Mouse (Mus musculus) forebrain, embryonic 13.5 days (tissue): ENCODE measurements around the gene Lrp1. TPM values are rescaled to one million over a fixed set of nuclear protein-coding genes. Genes with fewer than 3 reads are reported as not detected.

Experiments used
- ATAC-seq: fragments of 200-750 bp; cut with Nextera tagmentation; 2 replicates; pipeline ENCODE4 v1.8.0; 2017
- H3K27ac ChIP-seq: fragments of 300-500 bp; sonication (generic); 2 replicates; pipeline ENCODE4 v1.5.1; 2015; ENCODE audit warnings: inconsistent platforms, mild to moderate bottlenecking, moderate library complexity
- H3K27me3 ChIP-seq: fragments of 300-500 bp; sonication (generic); 2 replicates; pipeline ENCODE4 v1.6.1; 2015; ENCODE audit warnings: mild to moderate bottlenecking, inconsistent platforms
- H3K36me3 ChIP-seq: fragments of 300-500 bp; sonication (generic); 2 replicates; pipeline ENCODE4 v1.6.1; 2015; ENCODE audit warnings: mild to moderate bottlenecking, inconsistent platforms; ENCODE audit not compliant: poor library complexity, severe bottlenecking
- H3K4me1 ChIP-seq: fragments of 300-500 bp; sonication (generic); 2 replicates; pipeline ENCODE4 v1.6.1; 2015; ENCODE audit warnings: inconsistent platforms
- H3K4me2 ChIP-seq: fragments of 300-500 bp; sonication (generic); 2 replicates; pipeline ENCODE4 v1.6.1; 2015; ENCODE audit warnings: inconsistent platforms, mild to moderate bottlenecking, moderate library complexity
- H3K4me3 ChIP-seq: fragments of 300-500 bp; sonication (generic); 2 replicates; pipeline ENCODE4 v1.5.1; 2015; ENCODE audit warnings: mild to moderate bottlenecking, inconsistent platforms
- H3K9ac ChIP-seq: fragments of 300-500 bp; sonication (generic); 2 replicates; pipeline ENCODE4 v1.6.1; 2015; ENCODE audit warnings: mild to moderate bottlenecking, inconsistent platforms
- H3K9me3 ChIP-seq: fragments of 300-500 bp; sonication (generic); replicated peaks from 2 replicates; pipeline ENCODE4 v1.6.1; 2016; ENCODE audit warnings: inconsistent platforms
- WGBS: fragments of 180-500 bp; shearing (Covaris S2); methylation state at CpG from one replicate; pipeline ENCODE4 v1.1.7; 2015; 5-methylcytosine and 5-hydroxymethylcytosine counted together
- polyA plus RNA-seq: library from polyadenylated mRNA; unstranded; fragments of >200 nt; fragmentation: Nextera tagmentation; extraction: Ambion mirVana; gene quantifications from 2 replicates; pipeline ENCODE4 v1.2.1, GENCODE M21; 2015

The Lrp1 gene
- polyA plus RNA-seq, 1 experiment from 2014 or later, result 65.1 TPM

DNA sequence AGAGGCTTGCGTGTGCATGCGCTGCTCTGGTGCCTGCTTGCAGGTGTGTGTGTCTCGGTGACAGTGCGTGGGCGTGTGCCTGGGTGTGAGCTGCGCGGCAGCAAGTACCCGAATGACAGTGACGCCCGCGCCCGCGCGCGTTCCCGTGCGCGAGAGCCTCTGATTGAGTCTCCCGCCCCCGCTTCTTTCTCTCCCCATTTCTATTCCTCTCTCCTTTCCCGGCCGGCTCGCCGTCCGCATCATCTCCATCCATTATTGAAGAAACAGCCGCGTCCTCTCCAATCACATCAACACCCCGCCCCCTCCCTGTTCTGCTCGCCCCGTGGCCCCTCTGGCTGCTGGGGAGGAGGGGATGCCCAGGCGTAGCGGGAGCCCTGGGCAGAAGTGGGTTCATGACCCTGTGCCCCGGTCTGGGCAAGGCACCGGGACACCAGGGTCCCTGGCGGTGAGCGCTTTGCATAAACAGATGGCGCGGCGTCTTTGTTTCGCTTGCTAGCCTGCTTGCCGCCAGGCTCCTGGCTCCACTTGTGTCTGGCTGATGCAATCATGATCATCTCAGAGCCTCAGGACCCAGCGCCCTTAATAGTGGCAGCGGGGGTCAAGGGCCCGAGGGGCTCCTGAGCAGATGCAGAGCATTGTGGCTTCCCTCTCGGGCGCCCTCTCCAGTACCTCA lies 109.2 kb downstream of the Lrp1 start:
- Histone ChIP-seq H3K4me3 (peak overlapping the region; percentile 45), H3K9me3 (no peaks in the 10 kb centered on the region), H3K4me1 (peaks cover 86% of the 10 kb centered on the region), H3K4me2 (peak overlapping the region; percentile 89), H3K27me3 (peaks cover 45% of the 10 kb centered on the region), H3K36me3 (no peaks in the 10 kb centered on the region), H3K27ac (peak overlapping the region; percentile 98), H3K9ac (peak overlapping the region; percentile 77)
- WGBS, result 0% methylated on average over 30 of the region's 46 CpGs
- no peak for ATAC-seq

DNA sequence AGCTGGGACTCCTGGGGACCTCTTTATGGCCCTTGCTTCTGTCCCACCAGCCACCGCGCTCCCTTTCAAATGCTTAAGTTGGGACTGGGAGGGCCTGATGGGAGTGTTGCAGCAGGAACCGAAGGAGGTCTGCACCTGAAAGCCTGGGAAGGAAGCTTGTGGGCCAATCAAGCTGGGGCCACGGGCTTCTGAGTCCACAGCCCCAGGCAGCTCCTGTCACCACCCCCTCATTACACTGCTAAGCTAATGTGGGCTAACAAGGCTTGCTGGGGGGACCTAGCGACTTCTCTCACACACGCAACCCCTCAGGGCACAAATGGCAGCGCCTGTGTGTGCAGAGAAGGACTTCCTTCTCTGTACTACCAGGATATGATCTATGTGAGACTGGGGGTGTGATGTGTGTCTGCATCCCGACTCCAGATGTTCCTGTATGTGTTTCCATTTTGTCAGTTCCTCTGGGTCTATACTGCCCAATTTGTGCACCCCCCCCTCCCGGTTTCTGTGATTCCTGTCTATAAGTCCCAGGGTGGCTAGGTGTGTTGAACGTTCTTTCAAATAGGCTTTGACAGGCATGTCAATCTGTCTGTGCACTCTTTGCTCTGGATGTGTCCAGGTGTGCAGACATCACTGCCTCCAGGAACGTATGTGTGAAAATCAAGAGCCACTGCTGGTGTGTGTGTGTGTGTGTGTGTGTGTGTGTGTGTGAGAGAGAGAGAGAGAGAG lies 109.9 kb downstream of the Lrp1 start:
- Histone ChIP-seq H3K4me1 (peaks cover 79% of the 10 kb centered on the region), H3K36me3 (no peaks in the 10 kb centered on the region), H3K9me3 (no peaks in the 10 kb centered on the region), H3K27me3 (peaks cover 39% of the 10 kb centered on the region), H3K4me2 (peak overlapping the region; percentile 89), H3K9ac (peak overlapping the region; percentile 77), H3K4me3 (peak overlapping the region; percentile 45), H3K27ac (peak overlapping the region; percentile 98)
- no peak for ATAC-seq
- 4% methylated on average over 11 of the region's 11 CpGs for WGBS

DNA sequence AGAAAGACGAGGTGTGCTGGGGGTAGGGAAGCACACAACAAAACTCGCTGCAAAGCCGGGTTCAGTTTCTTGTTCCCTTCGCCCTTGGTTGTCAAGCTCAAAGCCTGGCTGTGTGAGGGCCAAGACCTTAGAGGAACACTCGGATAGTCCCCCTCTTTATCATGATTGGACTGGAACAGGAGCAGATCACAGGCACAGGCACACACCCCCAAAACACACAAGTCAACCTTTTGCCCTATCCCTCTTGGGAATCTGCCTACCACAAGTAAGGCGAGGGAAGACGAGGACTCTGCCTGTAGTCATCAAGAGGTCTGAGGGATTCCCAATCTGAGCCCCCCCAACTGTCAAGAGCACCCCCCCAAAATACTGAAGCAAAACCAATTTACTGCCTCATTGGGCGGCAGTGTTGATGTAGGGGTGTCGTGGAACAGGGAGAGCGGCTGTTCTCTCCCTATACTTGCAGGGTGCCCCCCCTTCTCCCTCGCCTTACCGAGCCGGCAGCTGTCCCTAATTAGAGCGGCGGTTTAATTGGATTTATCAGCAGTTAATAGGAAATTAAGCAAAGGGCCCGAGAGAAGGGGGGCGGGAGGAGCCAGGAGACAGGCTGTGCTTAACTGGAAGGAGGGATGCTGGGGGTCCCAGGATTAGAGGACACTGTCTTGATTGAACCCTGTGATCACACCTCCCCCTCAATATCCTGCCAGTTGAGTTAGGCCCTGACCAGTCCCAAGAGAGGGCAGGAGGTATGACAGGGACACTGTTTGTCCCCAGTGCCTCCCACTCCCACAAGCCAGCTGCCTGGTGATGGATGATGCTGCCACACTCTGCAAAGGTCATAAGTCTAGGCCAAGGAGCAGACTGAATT lies 110.9 kb downstream of the Lrp1 start:
- Histone ChIP-seq H3K27me3 (peaks cover 29% of the 10 kb centered on the region), H3K36me3 (no peaks in the 10 kb centered on the region), H3K9ac (peak overlapping the region; percentile 59), H3K4me3 (peak overlapping the region; percentile 38), H3K4me1 (peaks cover 69% of the 10 kb centered on the region), H3K27ac (peak overlapping the region; percentile 98), H3K4me2 (peak overlapping the region; percentile 89), H3K9me3 (no peaks in the 10 kb centered on the region)
- ATAC-seq, result peak; percentile 28
- WGBS, result under 1% methylated on average over 17 of the region's 17 CpGs

DNA sequence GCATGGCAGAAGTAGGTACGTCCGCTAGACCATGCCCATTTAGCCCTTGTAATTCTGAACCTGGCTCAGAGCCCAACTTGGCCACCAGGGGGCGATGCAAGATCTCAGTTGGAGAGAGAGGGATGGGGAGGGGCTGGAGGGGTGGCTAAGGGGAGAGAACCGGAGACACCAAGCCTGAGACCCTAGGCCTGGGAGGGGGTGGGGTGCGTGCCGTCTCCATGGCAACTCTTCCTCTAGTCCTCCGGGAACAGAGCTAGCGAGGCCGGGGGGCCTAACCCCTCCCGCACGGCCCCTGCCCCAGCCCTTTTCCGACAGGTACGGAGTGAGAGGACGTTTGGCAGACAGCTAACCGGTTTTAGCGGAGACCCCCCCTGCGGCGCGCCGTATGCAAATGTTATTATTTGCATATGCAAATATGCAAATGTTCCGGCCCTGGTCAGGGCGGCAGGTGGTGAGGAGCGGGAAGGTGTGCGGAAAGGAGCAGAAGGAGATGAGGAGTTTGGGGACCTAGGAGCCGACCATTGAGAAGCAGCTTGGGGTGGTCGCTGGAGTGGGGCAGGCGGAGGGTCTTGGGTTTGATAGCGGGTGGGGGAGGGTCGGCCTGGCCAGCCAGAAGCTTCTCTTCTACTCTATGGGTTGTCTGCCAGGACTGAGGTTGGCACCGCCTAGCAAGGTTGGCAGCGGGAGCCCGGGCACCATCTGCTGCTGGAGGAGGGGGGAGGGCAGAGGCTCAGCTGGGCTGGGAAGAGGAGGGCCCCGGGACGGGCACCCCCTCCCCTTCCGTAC lies 111.7 kb downstream of the Lrp1 start:
- H3K9ac ChIP-seq, result peak overlapping the region; percentile 59
- peaks cover 21% of the 10 kb centered on the region for H3K27me3 ChIP-seq
- under 1% methylated on average over 35 of the region's 35 CpGs for WGBS
- peak overlapping the region; percentile 38 for H3K4me3 ChIP-seq
- peak; percentile 71 for ATAC-seq
- H3K4me2 ChIP-seq, result peak overlapping the region; percentile 89
- H3K36me3 ChIP-seq, result no peaks in the 10 kb centered on the region
- no peaks in the 10 kb centered on the region for H3K9me3 ChIP-seq
- H3K4me1 ChIP-seq, result peaks cover 61% of the 10 kb centered on the region
- H3K27ac ChIP-seq, result peak overlapping the region; percentile 98

DNA sequence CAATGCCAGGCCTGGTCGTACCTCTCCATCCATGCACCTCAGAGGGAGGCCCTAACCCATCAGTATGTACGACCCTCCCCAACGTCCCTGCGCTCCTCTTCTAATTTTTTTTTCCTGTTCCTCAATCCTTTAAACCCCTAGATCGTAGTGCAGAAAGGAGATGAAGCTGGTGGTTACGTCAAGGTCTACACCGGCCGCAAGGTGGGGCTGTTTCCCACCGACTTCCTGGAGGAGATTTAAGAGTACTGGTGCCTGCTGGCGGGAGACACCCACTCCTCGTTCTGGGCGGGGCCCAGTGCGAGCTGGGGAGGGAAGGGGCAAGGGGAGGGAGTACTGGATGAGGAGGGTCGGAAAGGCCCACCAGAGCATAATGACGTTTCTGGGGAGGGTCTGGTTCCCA lies 112.7 kb downstream of the Lrp1 start:
- ATAC-seq, result no peak
- peak overlapping the region; percentile 38; the same call in 1 of the 2 replicates for H3K4me3 ChIP-seq
- WGBS, result 2% methylated on average over 15 of the region's 15 CpGs
- no peak overlapping the region for H3K9ac ChIP-seq
- H3K9me3 ChIP-seq, result no peaks in the 10 kb centered on the region
- peaks cover 51% of the 10 kb centered on the region for H3K4me1 ChIP-seq
- peak overlapping the region; percentile 89 for H3K4me2 ChIP-seq
- peak overlapping the region; percentile 98; the same call in 1 of the 2 replicates for H3K27ac ChIP-seq
- H3K36me3 ChIP-seq, result peaks cover 6% of the 10 kb centered on the region; the same call in 1 of the 2 replicates
- H3K27me3 ChIP-seq, result peaks cover 15% of the 10 kb centered on the region

DNA sequence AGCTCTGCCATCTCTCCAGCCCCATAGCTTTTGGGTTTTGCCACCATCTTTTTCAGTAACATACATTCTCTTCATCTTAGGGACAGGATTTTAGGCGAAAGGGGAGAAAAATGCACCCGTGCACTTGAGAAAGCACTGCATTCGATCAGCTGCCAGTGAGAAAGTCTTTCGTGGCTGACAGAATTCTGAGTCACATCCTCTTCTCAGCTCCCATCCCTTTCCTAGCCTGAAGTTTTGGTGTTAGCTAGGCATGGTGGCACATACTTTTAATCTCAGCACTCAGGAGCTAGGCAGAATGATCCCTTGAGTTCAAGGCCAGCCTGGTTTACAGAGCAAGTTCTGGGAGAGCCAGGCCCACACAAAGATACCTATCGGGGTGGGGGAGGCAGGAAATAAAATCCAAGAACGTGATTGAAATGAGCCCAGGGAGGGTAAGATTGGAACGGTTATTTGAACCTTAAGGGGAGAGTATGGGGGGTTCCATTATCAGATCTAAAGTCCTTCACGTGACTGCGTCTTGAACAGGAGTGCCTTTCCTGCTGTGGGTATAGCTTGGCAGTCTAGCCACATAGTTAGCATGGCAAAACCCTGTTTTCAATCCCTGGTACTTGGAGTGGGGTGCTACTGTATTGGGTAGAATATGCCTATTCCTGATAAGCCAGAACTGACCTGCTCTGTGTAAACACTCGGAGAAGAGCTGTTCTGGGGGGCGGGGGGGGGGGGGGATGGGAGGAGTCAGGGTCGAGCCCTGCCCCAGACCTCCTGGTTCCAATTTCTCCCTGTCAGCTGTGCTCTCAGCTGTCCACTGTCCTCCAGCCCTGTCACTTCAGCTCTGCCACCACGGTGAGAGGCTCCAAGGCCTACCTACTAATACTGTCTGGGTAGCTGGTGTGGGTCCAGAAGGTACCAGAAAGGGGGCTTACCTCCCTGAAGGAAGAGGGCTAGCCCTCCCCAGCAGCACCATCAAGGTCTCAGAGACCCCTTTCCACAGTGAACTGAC lies 119.8 kb downstream of the Lrp1 start, which contains the start of gene Stac3:
Gene Stac3, plus strand, starts transcription at position 793 of the 1,000 bp plus-strand sequence.
- Histone ChIP-seq H3K9ac (no peak within 1 kb of the TSS), H3K4me1 (no peaks in the 10 kb centered on the region), H3K9me3 (no peaks in the 10 kb centered on the region), H3K4me3 (no peak within 1 kb of the TSS), H3K4me2 (no peak within 1 kb of the TSS), H3K27ac (no peak within 1 kb of the TSS), H3K36me3 (peaks cover 54% of the 10 kb centered on the region), H3K27me3 (no peaks in the 10 kb centered on the region)
- ATAC-seq, result no peak
- 86% methylated on average over 12 of the region's 13 CpGs for WGBS

DNA sequence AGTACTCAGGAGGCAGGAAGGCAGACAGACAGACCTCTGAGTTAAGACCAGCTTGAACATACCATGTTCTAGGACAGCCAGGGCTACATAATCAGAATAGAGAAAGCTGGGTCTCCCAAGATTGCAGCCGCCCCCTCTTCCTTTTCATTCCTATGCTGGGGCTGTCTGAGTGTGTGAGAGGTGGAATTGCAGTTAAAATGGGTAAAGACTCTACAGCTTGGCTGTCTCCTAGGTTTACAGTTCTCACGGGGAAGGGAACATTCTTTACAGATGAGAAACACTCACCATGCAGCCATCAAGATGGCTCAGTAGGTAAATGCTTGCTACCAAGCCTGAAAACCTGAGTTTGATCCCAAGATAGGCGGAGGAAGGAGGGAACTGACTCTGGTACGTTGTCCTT lies 120.9 kb downstream of the Lrp1 start:
- Histone ChIP-seq H3K36me3 (peaks cover 65% of the 10 kb centered on the region), H3K27me3 (no peaks in the 10 kb centered on the region), H3K27ac (no peak overlapping the region), H3K4me2 (no peak overlapping the region), H3K4me3 (no peak overlapping the region), H3K9ac (no peak overlapping the region), H3K4me1 (no peaks in the 10 kb centered on the region), H3K9me3 (no peaks in the 10 kb centered on the region)
- 87% methylated on average over 4 of the region's 4 CpGs for WGBS
- ATAC-seq, result no peak

DNA sequence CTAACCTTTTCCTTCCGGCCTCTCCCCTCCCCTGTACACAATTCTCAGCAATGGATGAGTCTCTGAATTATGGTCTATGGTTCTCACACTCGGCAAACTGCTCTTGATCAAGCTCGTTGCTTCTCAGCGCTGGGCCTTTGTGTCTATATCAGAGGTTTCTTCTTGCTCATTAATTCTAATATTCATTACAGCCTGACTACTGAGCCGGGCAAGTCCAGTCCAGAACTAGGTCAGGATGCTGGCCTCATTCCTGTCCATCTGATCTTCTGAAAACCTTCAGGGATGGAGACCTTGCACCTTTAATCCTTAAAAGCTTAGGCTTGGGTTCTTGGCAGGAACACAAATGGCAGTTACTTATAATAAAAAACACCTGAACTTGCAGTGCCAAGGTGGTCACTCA lies 121.4 kb downstream of the Lrp1 start:
- 81% methylated on average over 5 of the region's 5 CpGs for WGBS
- no peak overlapping the region for H3K9ac ChIP-seq
- H3K4me3 ChIP-seq, result no peak overlapping the region
- H3K27ac ChIP-seq, result no peak overlapping the region
- H3K27me3 ChIP-seq, result no peaks in the 10 kb centered on the region
- ATAC-seq, result no peak
- H3K4me2 ChIP-seq, result no peak overlapping the region
- peaks cover 70% of the 10 kb centered on the region for H3K36me3 ChIP-seq
- no peaks in the 10 kb centered on the region for H3K4me1 ChIP-seq
- no peaks in the 10 kb centered on the region for H3K9me3 ChIP-seq

DNA sequence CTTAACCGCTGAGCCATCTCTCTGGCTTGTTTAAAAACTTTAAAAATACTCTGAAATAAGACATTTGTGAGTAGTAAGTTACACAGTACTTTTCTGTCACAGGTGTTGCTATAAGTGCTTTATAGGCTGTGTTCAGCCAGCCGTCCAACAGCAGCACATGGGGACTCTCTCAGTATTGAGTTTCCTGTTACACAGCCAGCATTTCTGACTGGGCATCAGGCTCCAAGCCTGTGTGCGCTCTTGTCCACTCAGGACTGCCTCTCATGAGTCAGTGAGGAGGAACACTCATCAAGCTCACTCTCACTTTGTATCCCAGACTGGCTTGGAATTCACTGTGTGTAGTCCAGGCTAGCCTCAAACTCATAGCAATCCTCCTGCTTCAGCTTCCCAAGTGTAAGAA lies 124.8 kb downstream of the Lrp1 start:
- H3K4me2 ChIP-seq, result no peak overlapping the region
- no peak overlapping the region for H3K27ac ChIP-seq
- ATAC-seq, result no peak
- 95% methylated on average over 3 of the region's 3 CpGs for WGBS
- peaks cover 91% of the 10 kb centered on the region for H3K36me3 ChIP-seq
- H3K27me3 ChIP-seq, result no peaks in the 10 kb centered on the region
- no peaks in the 10 kb centered on the region for H3K4me1 ChIP-seq
- H3K4me3 ChIP-seq, result no peak overlapping the region
- H3K9ac ChIP-seq, result no peak overlapping the region
- no peaks in the 10 kb centered on the region for H3K9me3 ChIP-seq

DNA sequence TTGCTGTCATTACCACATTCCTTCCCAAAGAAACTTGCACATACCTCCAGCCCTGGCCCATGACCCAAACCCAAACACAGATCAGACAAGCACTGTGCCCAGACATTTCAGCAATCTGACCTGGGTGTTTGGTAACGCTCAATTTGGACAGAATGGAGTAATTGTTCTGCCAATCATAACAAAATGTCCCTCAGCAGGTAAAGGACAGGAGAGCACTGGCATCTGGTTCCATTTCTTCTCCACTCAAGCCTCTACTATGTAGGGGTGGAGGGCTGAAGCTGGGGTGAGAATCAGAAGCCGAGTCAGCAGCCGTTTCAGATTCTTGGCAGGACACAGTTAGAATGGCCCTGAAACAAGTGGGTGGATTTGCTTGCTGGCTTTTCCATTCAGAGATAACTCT lies 128.8 kb downstream of the Lrp1 start:
- H3K9me3 ChIP-seq, result no peaks in the 10 kb centered on the region
- no peak overlapping the region for H3K27ac ChIP-seq
- WGBS, result 92% methylated on average over 3 of the region's 3 CpGs
- no peak for ATAC-seq
- H3K4me2 ChIP-seq, result no peak overlapping the region
- H3K4me1 ChIP-seq, result no peaks in the 10 kb centered on the region
- peaks cover 95% of the 10 kb centered on the region for H3K36me3 ChIP-seq
- H3K4me3 ChIP-seq, result no peak overlapping the region
- H3K27me3 ChIP-seq, result no peaks in the 10 kb centered on the region
- H3K9ac ChIP-seq, result no peak overlapping the region
